Mouse (Mus musculus): Measurements from ENCODE around the gene Tmem132e. TPM values are rescaled to one million over a fixed set of nuclear protein-coding genes. Genes with fewer than 3 reads are reported as not detected.

Tmem132e gene
- polyA plus RNA-seq, 1 experiment: 19.8 TPM

- no peak for DNase-seq
- Histone ChIP-seq H3K4me3 (replicated peaks; ENCODE audit: insufficient read depth, low read depth, low read length) (no peak overlapping the region), H3K27me3 (ENCODE audit: control insufficient read depth, insufficient read depth, low read length) (no peaks in the 10 kb centered on the region), H3K4me1 (ENCODE audit: control insufficient read depth, insufficient read depth, low read length) (no peaks in the 10 kb centered on the region; the same call in 1 of the 2 replicates), H3K27ac (ENCODE audit: insufficient read depth, low read length) (no peak overlapping the region)
- 50% methylated on average over 12 of the region's 12 CpGs for WGBS
- TF ChIP-seq CTCF (IDR thresholded peaks at IDR 0.05; ENCODE audit: borderline replicate concordance, insufficient read depth, low read depth, low read length): no peak
- TF ChIP-seq POLR2A (IDR thresholded peaks at IDR 0.05; ENCODE audit: borderline replicate concordance, insufficient read depth, low read length): no peak
Measured at GRCm38 (mm10) chr11:82473137-82473621, 84.5 kb downstream of the Tmem132e start.

DNA sequence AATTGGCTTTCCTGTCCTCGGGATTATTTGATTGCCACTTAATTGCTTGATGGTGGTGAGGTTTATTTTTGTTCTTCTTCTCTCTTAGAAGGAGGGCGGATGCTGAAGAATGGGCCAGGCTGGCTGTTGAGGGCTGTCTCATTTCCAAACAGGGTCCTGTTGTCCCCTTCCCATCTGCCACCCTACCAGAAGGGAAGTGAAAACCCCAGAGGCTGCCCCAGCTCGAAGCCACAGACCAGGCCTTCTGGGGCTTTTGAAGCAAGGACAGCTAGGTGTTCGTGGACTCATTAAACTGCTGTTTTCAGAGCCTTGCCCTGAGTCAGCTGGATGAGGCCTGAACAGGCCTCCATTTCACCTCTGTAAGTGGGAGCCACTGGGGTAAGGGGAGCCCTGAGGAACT lies 87.4 kb downstream of the Tmem132e start:
- 74% methylated on average over 4 of the region's 4 CpGs for WGBS
- peaks cover 5% of the 10 kb centered on the region for H3K4me1 ChIP-seq (ENCODE audit: control insufficient read depth, insufficient read depth, low read length)

DNA sequence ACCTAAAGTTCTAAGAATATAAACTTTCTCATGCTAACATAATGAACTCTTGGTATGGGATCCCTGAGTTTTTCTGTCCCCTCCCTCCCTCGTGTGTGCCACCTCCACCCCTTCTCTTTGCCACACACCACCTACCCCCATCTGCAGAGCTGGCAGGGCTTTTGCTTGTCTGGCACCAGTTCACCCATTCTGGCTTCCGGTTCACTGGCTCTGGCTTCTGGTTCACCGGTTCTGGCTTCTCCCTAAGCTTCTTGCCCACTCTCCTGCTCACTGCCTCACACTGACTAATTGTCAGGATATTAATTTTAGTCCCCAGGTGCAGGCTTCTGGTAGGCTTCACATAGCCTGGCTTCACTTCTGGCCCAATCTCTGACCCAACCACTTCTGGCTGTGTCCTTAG lies 88.7 kb downstream of the Tmem132e start:
- Histone ChIP-seq H3K27ac (ENCODE audit: insufficient read depth, low read length) (no peak overlapping the region), H3K27me3 (ENCODE audit: control insufficient read depth, insufficient read depth, low read length) (no peaks in the 10 kb centered on the region), H3K4me3 (replicated peaks; ENCODE audit: insufficient read depth, low read depth, low read length) (no peak overlapping the region), H3K4me1 (ENCODE audit: control insufficient read depth, insufficient read depth, low read length) (peaks cover 9% of the 10 kb centered on the region)
- 59% methylated on average over 3 of the region's 3 CpGs for WGBS
- TF ChIP-seq CTCF (IDR thresholded peaks at IDR 0.05; ENCODE audit: borderline replicate concordance, insufficient read depth, low read depth, low read length) (no peak), POLR2A (IDR thresholded peaks at IDR 0.05; ENCODE audit: borderline replicate concordance, insufficient read depth, low read length) (no peak)
- no peak for DNase-seq

More for the DNA sequence above, 87.4 kb downstream of the Tmem132e start:
- no peak for DNase-seq
- TF ChIP-seq CTCF (IDR thresholded peaks at IDR 0.05; ENCODE audit: borderline replicate concordance, insufficient read depth, low read depth, low read length) (no peak), POLR2A (IDR thresholded peaks at IDR 0.05; ENCODE audit: borderline replicate concordance, insufficient read depth, low read length) (no peak)
- H3K4me3 ChIP-seq (replicated peaks; ENCODE audit: insufficient read depth, low read depth, low read length): no peak overlapping the region
- H3K27me3 ChIP-seq (ENCODE audit: control insufficient read depth, insufficient read depth, low read length): no peaks in the 10 kb centered on the region
- H3K27ac ChIP-seq (ENCODE audit: insufficient read depth, low read length): no peak overlapping the region

DNA sequence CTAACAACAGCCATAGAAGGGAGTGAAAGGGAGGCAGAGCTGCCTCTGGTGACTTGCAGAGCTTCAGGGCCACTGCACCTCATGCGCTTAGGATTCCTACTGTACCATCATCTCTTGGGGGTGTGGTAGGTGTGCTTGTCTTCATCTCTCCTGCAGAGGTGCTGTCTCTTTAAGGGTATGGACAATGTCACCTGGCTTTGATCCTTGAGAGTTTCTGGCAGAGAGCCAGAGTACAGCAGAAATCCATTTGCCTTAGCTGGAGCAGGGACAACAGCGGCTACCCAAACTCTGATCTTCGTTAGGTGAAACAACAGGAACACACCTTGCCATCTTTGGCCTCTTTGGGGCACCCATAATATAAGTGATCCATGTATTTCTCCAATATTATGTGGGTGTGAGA lies 92.2 kb downstream of the Tmem132e start:
- peak in 1 of 2 experiments; percentile 49 for DNase-seq
- no peak for TF ChIP-seq POLR2A (IDR thresholded peaks at IDR 0.05; ENCODE audit: borderline replicate concordance, insufficient read depth, low read length)
- TF ChIP-seq CTCF (IDR thresholded peaks at IDR 0.05; ENCODE audit: borderline replicate concordance, insufficient read depth, low read depth, low read length): no peak
- H3K27me3 ChIP-seq (ENCODE audit: control insufficient read depth, insufficient read depth, low read length): no peaks in the 10 kb centered on the region; the same call in 1 of the 2 replicates
- H3K27ac ChIP-seq (ENCODE audit: insufficient read depth, low read length): no peak overlapping the region
- peaks cover 9% of the 10 kb centered on the region for H3K4me1 ChIP-seq (ENCODE audit: control insufficient read depth, insufficient read depth, low read length)
- 46% methylated on average over 3 of the region's 3 CpGs for WGBS
- no peak overlapping the region for H3K4me3 ChIP-seq (replicated peaks; ENCODE audit: insufficient read depth, low read depth, low read length)

DNA sequence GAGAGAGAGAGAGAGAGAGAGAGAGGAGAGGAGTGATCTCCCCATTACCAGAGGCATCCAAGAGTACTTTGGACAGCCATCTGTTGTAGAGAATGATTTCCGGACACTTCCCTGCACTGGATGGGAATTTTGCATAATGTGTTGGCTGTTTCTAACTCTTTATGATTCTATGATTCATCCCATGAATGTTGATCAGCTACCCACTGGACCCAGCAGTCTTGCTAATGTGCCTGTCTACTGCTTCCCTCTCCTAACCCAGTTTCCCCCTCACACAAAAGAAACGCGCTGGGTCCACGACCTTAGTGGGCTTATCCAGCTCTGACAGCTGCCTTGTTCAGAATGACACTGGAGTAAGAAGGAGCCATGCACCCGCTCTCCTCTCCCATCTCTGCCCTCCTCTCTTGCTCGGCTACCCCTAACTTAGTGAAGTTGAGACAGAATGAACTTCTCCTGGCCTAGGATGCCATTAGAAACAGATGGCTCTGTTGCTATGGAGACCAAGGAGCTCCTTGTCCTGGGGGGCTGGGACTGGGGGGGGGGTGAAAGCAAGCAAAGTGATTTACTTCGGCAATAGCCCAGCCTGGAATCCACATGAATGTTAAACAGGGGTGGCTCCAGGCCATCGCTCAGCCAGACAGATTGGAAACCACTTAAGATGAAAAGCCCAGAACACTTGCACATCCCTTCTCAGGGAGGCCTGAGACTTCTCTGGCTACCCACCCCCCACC lies 98.8 kb downstream of the Tmem132e start:
- TF ChIP-seq POLR2A (IDR thresholded peaks at IDR 0.05; ENCODE audit: borderline replicate concordance, insufficient read depth, low read length) (no peak), CTCF (IDR thresholded peaks at IDR 0.05; ENCODE audit: borderline replicate concordance, insufficient read depth, low read depth, low read length) (no peak)
- WGBS: 34% methylated on average over 8 of the region's 8 CpGs

DNA sequence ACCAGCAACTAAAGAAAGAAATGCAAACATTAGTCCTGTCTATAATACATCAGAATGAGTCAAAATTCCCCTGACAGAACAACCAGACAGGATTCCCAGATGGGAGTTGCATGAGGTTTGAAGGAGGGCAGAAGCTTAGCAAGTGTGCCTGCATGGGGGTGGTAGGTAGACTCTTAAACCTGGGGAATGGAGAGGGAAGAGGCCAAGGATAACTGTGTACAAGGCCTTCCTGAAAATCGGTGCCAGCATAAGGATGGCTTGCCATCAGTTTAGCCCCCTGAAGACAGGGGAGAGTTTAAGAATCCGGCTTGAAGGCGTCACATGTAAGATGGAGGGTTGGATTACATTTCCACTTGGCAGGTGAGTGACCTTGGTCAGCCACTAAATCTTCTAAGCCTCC lies 102.2 kb downstream of the Tmem132e start:
- no peak overlapping the region for H3K27ac ChIP-seq (ENCODE audit: insufficient read depth, low read length)
- TF ChIP-seq CTCF (IDR thresholded peaks at IDR 0.05; ENCODE audit: borderline replicate concordance, insufficient read depth, low read depth, low read length): no peak
- TF ChIP-seq POLR2A (IDR thresholded peaks at IDR 0.05; ENCODE audit: borderline replicate concordance, insufficient read depth, low read length): no peak
- 93% methylated on average over 3 of the region's 3 CpGs for WGBS
- no peaks in the 10 kb centered on the region for H3K4me1 ChIP-seq (ENCODE audit: control insufficient read depth, insufficient read depth, low read length)
- H3K27me3 ChIP-seq (ENCODE audit: control insufficient read depth, insufficient read depth, low read length): no peaks in the 10 kb centered on the region; the same call in 1 of the 2 replicates
- no peak overlapping the region for H3K4me3 ChIP-seq (replicated peaks; ENCODE audit: insufficient read depth, low read depth, low read length)
- DNase-seq: no peak

More for the DNA sequence above, 98.8 kb downstream of the Tmem132e start:
- H3K4me1 ChIP-seq (ENCODE audit: control insufficient read depth, insufficient read depth, low read length): no peaks in the 10 kb centered on the region
- no peak for DNase-seq
- H3K4me3 ChIP-seq (replicated peaks; ENCODE audit: insufficient read depth, low read depth, low read length): no peak overlapping the region
- H3K27me3 ChIP-seq (ENCODE audit: control insufficient read depth, insufficient read depth, low read length): no peaks in the 10 kb centered on the region; the same call in 1 of the 2 replicates
- no peak overlapping the region for H3K27ac ChIP-seq (ENCODE audit: insufficient read depth, low read length)

Other genes with a start within 250 kb of the Tmem132e start
- not detected in 2 replicates for gene Ccl1, start 83.2 kb upstream of the Tmem132e start, polyA plus RNA-seq (2012; rRNA removed)